Mouse (Mus musculus): ENCODE measurements around the gene Pnma5.

Pnma5 gene

DNA sequence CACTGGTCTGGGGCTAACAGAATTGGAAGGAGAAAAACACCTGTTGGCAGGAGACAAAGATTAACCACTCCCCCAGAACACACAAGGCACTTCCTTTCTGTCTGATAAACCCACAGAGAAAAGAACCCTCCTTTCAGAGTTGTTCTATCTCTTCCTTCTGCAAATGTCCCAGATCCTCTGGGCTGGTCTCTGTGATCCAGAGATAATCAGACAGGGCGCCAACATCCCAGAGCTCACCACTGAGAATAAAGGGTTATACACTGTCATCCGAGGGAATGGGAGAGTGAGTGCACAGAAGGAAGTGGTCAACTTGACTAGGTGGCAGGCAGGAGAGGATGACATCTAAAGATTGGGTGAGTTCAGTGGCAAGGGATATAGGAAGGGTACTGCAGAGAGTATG lies 51.3 kb downstream of the Pnma5 start:
- DNase-seq (ENCODE audit: low spot score in 2 of 2), result no peak

All from cerebellum, postnatal 4 days (tissue).